Mouse (Mus musculus) heart, postnatal 36 days (tissue): ENCODE data around the gene Plxna2. TPM values are rescaled to one million over a fixed set of nuclear protein-coding genes. Genes with fewer than 3 reads are reported as not detected.

Experiments used
- DNase-seq, 2 experiments: peaks; one replicate each; pipeline ENCODE4 v3.0.0; 2021 to 2022
- intact Hi-C: fragments of 180-260 bp; cut with DNase I; formaldehyde crosslinking; loops from one replicate; pipeline ENCODE4 v1.15.1; 2025
- total RNA-seq, 2 experiments: library from RNA; stranded (reverse); gene quantifications; 2 replicates each; pipeline ENCODE4 v1.2.3; 2021

Plxna2 gene
- total RNA-seq, 2 experiments from 2014 or later, result 24.1 to 31.9 TPM

GRCm38 (mm10) chr1:194756001-194756400, 138.0 kb downstream of the Plxna2 start:
- peak; percentile 13 to 15 for DNase-seq
- intact Hi-C loops, result no loop called here

DNA sequence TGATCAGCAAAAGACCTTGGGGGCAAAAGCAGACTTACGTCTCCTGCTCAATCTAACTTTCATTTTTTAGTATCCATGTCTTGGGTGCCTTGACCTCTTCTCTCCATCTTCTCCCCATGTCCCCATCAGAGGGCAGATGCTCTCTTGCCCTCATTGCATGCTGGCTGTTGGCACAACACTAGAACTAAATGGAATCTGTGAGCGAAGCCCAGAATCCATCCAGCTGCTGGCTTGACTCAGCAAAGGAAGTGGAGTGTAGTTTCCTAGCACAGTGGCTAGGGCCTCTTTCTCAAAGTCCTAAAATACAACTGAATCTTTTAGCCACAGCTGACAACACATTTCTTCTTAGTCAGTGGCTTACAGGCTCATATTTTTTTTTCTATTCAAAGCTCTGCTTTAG, 138.4 kb downstream of the Plxna2 start:
- intact Hi-C loops, result no loop called here
- peak; percentile 15 to 33 for DNase-seq

GRCm38 (mm10) chr1:194756863-194757262, 138.8 kb downstream of the Plxna2 start:
- intact Hi-C loops, result no loop called here
- DNase-seq, result no peak

- intact Hi-C loops, result loop anchor here (5.0 kb wide), 1 partner anchor 201 kb away; no protein-coding TSS in a partner anchor
- peak; percentile 16 to 20 for DNase-seq
These were observed 143.6 kb downstream of the Plxna2 start for GRCm38 (mm10) chr1:194761432-194762212.

DNA sequence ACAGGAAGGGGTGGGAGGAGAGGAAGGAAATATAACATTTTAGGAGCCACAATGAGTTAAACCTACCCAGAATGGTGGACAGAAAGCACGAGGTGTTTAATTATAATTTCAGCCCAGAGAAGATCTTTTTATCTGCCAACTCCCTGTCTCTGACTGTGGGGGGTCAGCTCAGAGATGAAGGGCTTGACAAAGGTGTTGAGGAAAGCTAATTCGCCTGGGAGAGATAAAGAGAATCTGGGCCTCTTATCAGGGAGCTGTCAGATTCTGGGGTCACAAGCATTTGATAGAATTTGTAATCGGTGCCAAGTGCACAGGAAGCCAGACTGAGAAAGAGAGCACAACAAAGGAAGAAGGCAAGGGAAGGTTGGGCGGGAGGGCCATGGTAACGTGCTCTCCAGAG, 144.9 kb downstream of the Plxna2 start:
- DNase-seq, result no peak
- intact Hi-C loops, result loop anchor here (5.0 kb wide), 1 partner anchor 199 kb away; no protein-coding TSS in a partner anchor

DNA sequence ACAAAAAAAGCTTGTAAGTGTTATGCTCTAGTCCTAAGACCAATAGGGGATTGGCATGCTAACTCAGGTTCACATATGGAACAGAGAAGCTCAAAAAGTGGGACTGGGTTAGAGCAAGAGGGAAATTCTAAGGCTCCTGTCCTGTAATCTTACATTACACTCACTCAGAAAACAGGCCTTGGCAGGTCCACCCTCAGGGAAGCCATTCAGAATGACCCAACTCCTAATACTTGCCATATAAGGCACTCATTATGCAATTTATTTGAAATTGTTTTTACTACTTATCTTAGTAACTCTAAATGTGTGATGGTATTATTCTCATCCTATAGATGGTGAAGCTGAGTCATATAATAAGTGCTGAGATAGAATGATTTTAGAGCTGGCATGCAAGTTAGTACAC, 146.9 kb downstream of the Plxna2 start:
- intact Hi-C loops, result loop anchor here (5.0 kb wide), 1 partner anchor 197 kb away; no protein-coding TSS in a partner anchor

GRCm38 (mm10) chr1:194768799-194769198, 150.8 kb downstream of the Plxna2 start:
- DNase-seq, result no peak
- intact Hi-C loops, result no loop called here

More for the DNA sequence above, 146.9 kb downstream of the Plxna2 start:
- DNase-seq, result no peak

- DNase-seq, result no peak
- intact Hi-C loops, result loop anchor here (2.0 kb wide), 1 partner anchor 15 kb away; no protein-coding TSS in a partner anchor
These were observed 154.0 kb downstream of the Plxna2 start for GRCm38 (mm10) chr1:194772053-194772452.

- intact Hi-C loops, result loop anchor here (2.0 kb wide), 1 partner anchor 13 kb away; no protein-coding TSS in a partner anchor
- DNase-seq, result no peak
These were observed 155.9 kb downstream of the Plxna2 start for GRCm38 (mm10) chr1:194773899-194774298.

DNA sequence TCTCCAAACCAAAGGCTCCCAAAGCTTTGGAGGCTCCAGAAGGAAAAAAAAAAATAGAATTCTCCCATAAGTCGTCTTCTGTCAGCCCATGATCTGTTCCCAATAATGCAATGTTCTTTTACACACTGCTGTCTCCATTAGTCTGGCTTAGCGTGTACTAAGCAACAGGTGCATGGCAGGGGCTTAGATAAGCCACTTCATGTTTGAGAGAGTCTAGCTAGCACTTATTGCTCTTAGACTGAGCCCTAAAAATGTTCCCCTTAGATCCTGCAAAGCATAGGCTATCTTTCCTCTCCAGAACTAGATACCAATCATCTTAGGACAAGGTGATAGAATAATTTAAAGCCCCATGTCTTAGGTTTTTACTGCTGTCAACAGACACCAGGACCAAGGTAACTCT, 156.3 kb downstream of the Plxna2 start:
- no peak for DNase-seq
- intact Hi-C loops, result no loop called here

DNA sequence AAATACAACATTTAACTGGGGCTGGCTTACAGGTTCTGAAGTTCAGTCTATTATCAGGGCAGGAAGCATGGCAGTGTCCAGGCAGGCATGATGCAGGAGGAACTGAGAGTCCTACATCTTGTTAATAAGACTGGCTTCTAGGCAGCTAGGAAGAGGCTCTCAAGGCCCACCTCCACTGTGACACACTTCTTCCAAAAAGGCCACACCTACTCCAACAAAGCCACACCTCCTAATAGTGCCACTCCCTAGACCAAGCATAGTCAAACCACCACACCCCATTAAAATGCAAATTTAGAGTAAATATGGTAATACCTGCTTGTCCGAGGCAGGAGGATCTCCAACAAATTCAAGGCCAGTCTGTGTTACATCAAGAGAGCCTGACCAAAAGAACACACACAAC, 156.7 kb downstream of the Plxna2 start:
- no peak for DNase-seq
- intact Hi-C loops, result no loop called here

DNA sequence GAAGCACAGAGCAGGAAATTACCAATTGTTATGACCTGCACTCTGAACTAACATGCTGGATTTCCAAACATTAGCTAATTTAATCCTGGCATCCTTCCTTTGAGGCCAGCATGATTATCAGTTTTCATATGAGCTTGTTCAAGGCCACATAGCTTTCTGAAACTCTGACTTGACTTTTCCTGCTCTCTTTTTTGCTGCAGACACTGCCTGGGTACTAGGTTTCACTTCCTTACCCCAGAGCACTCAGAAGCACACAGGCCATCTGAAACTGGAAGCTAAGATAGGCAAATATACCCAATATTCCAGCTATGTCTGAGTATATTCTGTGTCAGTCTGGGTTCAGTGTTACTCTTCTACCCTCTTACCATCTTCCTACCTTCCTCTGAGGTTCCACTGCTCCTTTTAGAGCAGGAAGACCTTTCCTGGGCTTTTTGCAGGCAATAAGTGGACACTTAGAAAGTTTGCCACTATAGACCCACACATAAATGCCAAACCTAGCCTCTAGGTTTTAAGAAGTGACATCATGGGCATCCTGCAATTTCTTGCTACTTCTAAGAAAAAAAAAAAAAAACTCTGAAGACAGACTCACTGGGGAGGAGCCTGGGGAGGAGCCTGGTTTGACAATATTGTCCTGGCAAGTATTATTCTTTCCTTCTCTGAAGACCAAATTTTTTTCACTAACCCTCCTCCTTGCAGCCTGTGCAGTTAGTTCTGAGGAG, 157.8 kb downstream of the Plxna2 start:
- intact Hi-C loops, result no loop called here
- DNase-seq, result no peak

- no peak for DNase-seq
- intact Hi-C loops, result no loop called here
These were observed 158.7 kb downstream of the Plxna2 start for GRCm38 (mm10) chr1:194776510-194777244.

DNA sequence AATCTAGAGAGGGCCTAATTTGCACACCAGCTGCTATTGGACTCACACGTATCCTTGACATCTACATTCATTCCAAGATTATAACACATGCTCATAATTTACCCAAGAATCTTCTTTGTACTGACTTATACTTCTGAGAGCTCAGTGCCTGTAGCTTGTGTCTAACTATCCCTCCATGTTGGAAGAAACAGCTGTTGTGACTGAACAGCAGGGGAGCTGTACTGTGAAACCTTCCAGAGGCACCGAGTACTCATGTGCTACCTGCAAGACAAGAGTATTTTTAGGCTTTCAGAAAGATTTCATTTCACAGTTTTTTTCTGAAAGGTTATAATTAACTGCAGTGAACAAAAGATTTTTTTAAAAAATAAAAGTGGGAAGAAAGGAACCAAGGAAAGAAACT, 159.6 kb downstream of the Plxna2 start:
- intact Hi-C loops, result no loop called here

GRCm38 (mm10) chr1:194780392-194780791, 162.4 kb downstream of the Plxna2 start:
- no peak for DNase-seq
- intact Hi-C loops, result no loop called here

More for the DNA sequence above, 159.6 kb downstream of the Plxna2 start:
- no peak for DNase-seq

DNA sequence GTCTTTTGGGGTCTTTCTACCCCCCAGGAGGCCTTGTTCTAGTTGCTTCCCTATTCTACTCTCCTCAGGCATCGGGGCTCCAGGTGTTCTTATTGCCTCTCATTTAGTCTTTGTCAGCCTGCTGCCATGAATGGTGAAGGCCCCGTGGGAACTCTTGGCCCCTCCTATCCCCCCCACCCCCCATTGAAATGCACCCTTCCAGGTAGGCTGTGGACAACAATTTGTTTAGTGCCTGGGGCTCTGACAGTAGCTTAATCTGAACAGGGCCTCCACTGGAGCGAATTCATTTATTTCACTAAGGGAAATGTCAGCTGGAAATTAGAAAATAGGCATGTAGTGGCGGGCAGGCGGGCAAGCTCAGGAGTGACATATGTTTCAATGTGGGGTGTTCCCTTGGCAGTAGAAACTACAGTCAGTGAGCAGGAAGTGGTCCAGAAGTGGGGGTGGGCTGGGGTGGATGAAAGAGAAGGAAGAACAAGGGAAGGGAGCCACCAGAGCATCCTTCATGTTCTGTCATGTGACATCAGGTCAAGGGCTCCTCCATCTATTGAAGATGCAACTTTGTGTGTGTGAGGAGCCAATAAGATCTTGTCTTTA, 162.9 kb downstream of the Plxna2 start:
- no peak for DNase-seq
- intact Hi-C loops, result no loop called here

GRCm38 (mm10) chr1:194781556-194781955, 163.5 kb downstream of the Plxna2 start:
- no peak for DNase-seq
- intact Hi-C loops, result no loop called here

DNA sequence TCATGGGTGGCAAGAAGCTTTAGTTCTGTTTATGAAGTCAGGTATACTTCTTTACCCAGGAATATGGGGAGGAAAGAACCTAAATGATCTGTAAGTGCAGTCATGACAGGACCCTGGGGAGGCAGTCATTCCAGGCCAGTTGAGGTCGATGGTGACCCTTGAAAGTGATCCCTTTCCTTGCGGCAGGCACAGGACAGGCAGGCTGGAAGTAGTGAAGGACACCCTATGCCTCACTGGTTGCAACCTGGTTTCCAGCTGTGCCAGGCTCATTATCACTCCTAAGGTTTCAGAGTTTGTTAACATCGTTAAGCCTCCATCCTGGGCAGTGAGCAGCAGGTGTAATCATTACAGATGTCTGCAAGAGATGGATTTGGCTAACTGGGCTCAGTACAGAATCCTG, 164.3 kb downstream of the Plxna2 start:
- intact Hi-C loops, result no loop called here
- no peak for DNase-seq

DNA sequence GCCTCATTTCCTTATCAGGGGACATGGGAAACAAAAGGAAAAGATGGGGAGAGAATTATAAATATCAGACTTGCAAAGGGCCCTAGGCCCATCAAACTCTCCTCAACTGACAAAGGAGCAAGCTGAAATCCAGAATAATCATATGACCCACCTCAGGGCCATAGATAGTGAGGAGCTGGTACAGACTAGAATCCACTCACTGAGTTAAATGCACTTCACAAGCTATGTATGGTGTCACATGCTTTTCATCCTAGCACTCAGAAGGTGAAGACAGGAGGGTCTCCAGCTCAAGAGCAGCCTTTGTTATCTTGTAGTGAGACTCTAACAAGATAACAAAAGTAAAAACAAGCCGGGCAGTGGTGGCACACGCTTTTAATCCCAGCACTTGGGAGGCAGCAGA, 169.6 kb downstream of the Plxna2 start:
- no peak for DNase-seq
- intact Hi-C loops, result loop anchor here (2.0 kb wide), 1 partner anchor 15 kb away; no protein-coding TSS in a partner anchor

- intact Hi-C loops, result no loop called here
These were observed 175.4 kb downstream of the Plxna2 start for GRCm38 (mm10) chr1:194793226-194793924.

More at GRCm38 (mm10) chr1:194793226-194793924, 175.4 kb downstream of the Plxna2 start:
- DNase-seq, result no peak
